28 mouse cellular contexts compared by ENCODE assay signal in the genomic region with DNA sequence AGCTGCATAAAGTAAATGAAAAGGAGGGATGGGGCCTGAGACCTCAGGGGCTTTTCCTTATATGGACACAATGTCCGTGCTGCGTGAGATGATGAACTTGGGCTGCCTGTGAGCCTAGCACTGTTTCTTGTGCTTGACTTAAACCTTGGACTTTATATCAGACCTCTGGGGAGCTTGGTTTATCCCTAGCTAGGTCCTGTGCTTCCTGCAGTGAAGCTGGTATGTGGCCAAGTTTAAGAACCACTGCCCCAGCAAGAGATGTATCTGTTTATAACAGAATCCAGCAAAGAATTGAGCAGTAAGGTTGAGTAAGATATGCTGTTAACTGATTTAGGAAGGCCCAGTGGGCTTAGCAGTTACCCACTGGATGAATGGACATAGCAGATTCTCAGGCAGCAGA. TPM values are rescaled to one million over a fixed set of nuclear protein-coding genes. Genes with fewer than 3 reads are reported as not detected.
A peak's percentile ranks its signal among the peaks of the same experiment; 100 is the strongest.
DNase-seq lines count a peak whose midpoint lies in the region; ATAC-seq and TF ChIP-seq lines count a peak whose summit lies in the region.
"Had no signal": no experiment of that assay in that cellular context is flagged by ENCODE, and none has a peak within 500 bp of the region (broad histone marks: within the 10 kb centered on the region; RNA-seq: fewer than 3 reads in every experiment).

No protein-coding gene starts in this region.

- no peak overlapping the region for H3K4me2 ChIP-seq in intestine, embryonic 14.5 days (ENCODE audit: low read length)
- no peak overlapping the region for H3K4me2 ChIP-seq in intestine, postnatal 0 days (replicated peaks; ENCODE audit: low read depth)
- H3K4me2 ChIP-seq in intestine, embryonic 16.5 days (ENCODE audit: low read depth, low read length) = no peak overlapping the region
- H3K4me2 ChIP-seq: embryonic facial prominence, embryonic 13.5 days; forebrain, embryonic 15.5 days; heart, embryonic 13.5 days; limb, embryonic 13.5 days; liver, embryonic 11.5 days; lung, embryonic 15.5 days; midbrain, embryonic 11.5 days had no signal

- H3K4me1 ChIP-seq in intestine, embryonic 14.5 days (replicated peaks; ENCODE audit: control insufficient read depth, insufficient read depth, low read length) = peaks cover 49% of the 10 kb centered on the region
- peaks cover 34% of the 10 kb centered on the region for H3K4me1 ChIP-seq in intestine, postnatal 0 days (replicated peaks; ENCODE audit: control insufficient read depth, insufficient read depth, low read length)
- H3K4me1 ChIP-seq in intestine, embryonic 16.5 days (ENCODE audit: control insufficient read depth, insufficient read depth, low read length) = peaks cover 55% of the 10 kb centered on the region

- ATAC-seq in intestine, embryonic 14.5 days (replicated peaks; ENCODE audit: low FRiP score, low TSS enrichment, low read depth) = no peak
- ATAC-seq in intestine, postnatal 0 days = no peak
- ATAC-seq in intestine, embryonic 16.5 days = no peak
- ATAC-seq: forebrain, embryonic 15.5 days; hindbrain, embryonic 16.5 days; midbrain, embryonic 16.5 days had no signal

- no peaks in the 10 kb centered on the region for H3K9me3 ChIP-seq in intestine, embryonic 14.5 days (ENCODE audit: control insufficient read depth, low read length)
- H3K9me3 ChIP-seq in intestine, postnatal 0 days (ENCODE audit: control insufficient read depth) = no peaks in the 10 kb centered on the region
- no peaks in the 10 kb centered on the region for H3K9me3 ChIP-seq in intestine, embryonic 16.5 days (ENCODE audit: control insufficient read depth, low read length)
- H3K9me3 ChIP-seq: embryonic facial prominence, embryonic 13.5 days; forebrain, embryonic 10.5 days; forebrain, embryonic 15.5 days; heart, embryonic 13.5 days; hindbrain, embryonic 10.5 days; limb, embryonic 13.5 days; lung, embryonic 15.5 days had no signal

- H3K36me3 ChIP-seq in intestine, embryonic 14.5 days (ENCODE audit: control insufficient read depth, insufficient read depth, low read length) = no peaks in the 10 kb centered on the region
- no peaks in the 10 kb centered on the region for H3K36me3 ChIP-seq in intestine, postnatal 0 days (ENCODE audit: control insufficient read depth, insufficient read depth)
- H3K36me3 ChIP-seq in intestine, embryonic 16.5 days (ENCODE audit: control insufficient read depth, insufficient read depth, low read length) = no peaks in the 10 kb centered on the region
- H3K36me3 ChIP-seq: embryonic facial prominence, embryonic 13.5 days; forebrain, embryonic 15.5 days; heart, embryonic 13.5 days; limb, embryonic 13.5 days; lung, embryonic 15.5 days had no signal

- H3K9ac ChIP-seq in intestine, embryonic 14.5 days (ENCODE audit: low read length) = no peak overlapping the region
- H3K9ac ChIP-seq in intestine, postnatal 0 days (ENCODE audit: low read depth, low read length) = no peak overlapping the region
- no peak overlapping the region for H3K9ac ChIP-seq in intestine, embryonic 16.5 days (ENCODE audit: low read depth, low read length)
- H3K9ac ChIP-seq: embryonic facial prominence, embryonic 13.5 days; forebrain, embryonic 15.5 days; heart, embryonic 13.5 days; limb, embryonic 13.5 days; lung, embryonic 15.5 days had no signal

- TF ChIP-seq CTCF in intestine, postnatal 0 days (IDR thresholded peaks at IDR 0.05; ENCODE audit: low read depth) = no peak

- WGBS in intestine, embryonic 14.5 days = 51% methylated on average over 2 of the region's 2 CpGs
- 33% methylated on average over 2 of the region's 2 CpGs for WGBS in intestine, postnatal 0 days
- WGBS in intestine, embryonic 16.5 days = 47% methylated on average over 2 of the region's 2 CpGs

- H3K27ac ChIP-seq in intestine, embryonic 14.5 days (ENCODE audit: low read depth) = 0 out of 2 replicates have a peak overlapping the region, but pooled peaks have one; percentile 22
- H3K27ac ChIP-seq in intestine, postnatal 0 days (ENCODE audit: low read depth, low read length) = no peak overlapping the region
- peak overlapping the region; percentile 24; the same call in 1 of the 2 replicates for H3K27ac ChIP-seq in intestine, embryonic 16.5 days (ENCODE audit: low read length)
- H3K27ac ChIP-seq: embryonic facial prominence, embryonic 13.5 days; forebrain, embryonic 10.5 days; forebrain, embryonic 15.5 days; heart, embryonic 13.5 days; hindbrain, embryonic 10.5 days; kidney, postnatal 0 days; limb, embryonic 13.5 days; lung, embryonic 15.5 days had no signal

- no peaks in the 10 kb centered on the region for H3K27me3 ChIP-seq in intestine, embryonic 14.5 days (replicated peaks; ENCODE audit: control insufficient read depth, insufficient read depth, low read length)
- H3K27me3 ChIP-seq in intestine, postnatal 0 days (replicated peaks; ENCODE audit: control insufficient read depth, insufficient read depth, low read length) = no peaks in the 10 kb centered on the region
- no peaks in the 10 kb centered on the region for H3K27me3 ChIP-seq in intestine, embryonic 16.5 days (replicated peaks; ENCODE audit: control insufficient read depth, insufficient read depth, low read length)
- H3K27me3 ChIP-seq: embryonic facial prominence, embryonic 13.5 days; forebrain, embryonic 15.5 days; heart, embryonic 13.5 days; limb, embryonic 13.5 days; lung, embryonic 15.5 days had no signal

- no peak overlapping the region for H3K4me3 ChIP-seq in intestine, embryonic 14.5 days (ENCODE audit: low read depth, low read length)
- H3K4me3 ChIP-seq in intestine, postnatal 0 days (ENCODE audit: low read depth, low read length) = no peak overlapping the region
- no peak overlapping the region for H3K4me3 ChIP-seq in intestine, embryonic 16.5 days (ENCODE audit: low read length)
- H3K4me3 ChIP-seq: embryonic facial prominence, embryonic 13.5 days; forebrain, embryonic 10.5 days; forebrain, embryonic 15.5 days; heart, embryonic 13.5 days; hindbrain, embryonic 10.5 days; limb, embryonic 13.5 days; lung, embryonic 15.5 days had no signal

- DNase-seq in intestine, embryonic 14.5 days (ENCODE audit: low spot score) = no peak
- peak; percentile 51 for DNase-seq in kidney, postnatal 14 days
- DNase-seq in kidney, postnatal 10 days = no peak
- DNase-seq in right cerebral cortex, adult 18-20 months = no peak
- DNase-seq in MN1 (ENCODE audit: low spot score) = no peak
- DNase-seq: adrenal gland, postnatal 25 days; cerebellum, adult 11-12 months; cerebellum, adult 9-11 months; gastrocnemius, postnatal 25 days; heart, adult 11 months; heart, postnatal 14 days; right cerebral cortex, postnatal 4 days; thymus, adult 18-20 months; thymus, postnatal 25 days had no signal

RNA-seq across cellular contexts. Expression of gene Hic2, which starts 6.0 kb away (rescaled TPM):
- polyA plus RNA-seq in intestine, embryonic 14.5 days (2014; fragmentation: Nextera tagmentation; extraction: Ambion mirVana) = 5.0 and 5.3 TPM in 2 replicates
- 1.4 and 1.9 TPM in 2 replicates for polyA plus RNA-seq in intestine, postnatal 0 days (2015; fragmentation: Nextera tagmentation; extraction: Ambion mirVana)
- polyA plus RNA-seq in intestine, embryonic 16.5 days (2015; fragmentation: Nextera tagmentation; extraction: Ambion mirVana) = 5.3 and 5.5 TPM in 2 replicates

RNA-seq across cellular contexts. Expression of gene Rimbp3, which starts 31.0 kb away (rescaled TPM):
- 0.50 and 0.60 TPM in 2 replicates for polyA plus RNA-seq in intestine, embryonic 14.5 days (2014; fragmentation: Nextera tagmentation; extraction: Ambion mirVana)
- 0.14 and 0.21 TPM in 2 replicates for polyA plus RNA-seq in intestine, postnatal 0 days (2015; fragmentation: Nextera tagmentation; extraction: Ambion mirVana)
- polyA plus RNA-seq in intestine, embryonic 16.5 days (2015; fragmentation: Nextera tagmentation; extraction: Ambion mirVana) = 0.48 and 0.49 TPM in 2 replicates

RNA-seq across cellular contexts. Expression of gene Tmem191c, which starts 36.5 kb away (rescaled TPM):
- polyA plus RNA-seq in intestine, embryonic 14.5 days (2014; fragmentation: Nextera tagmentation; extraction: Ambion mirVana) = 9.0 and 10.8 TPM in 2 replicates
- polyA plus RNA-seq in intestine, postnatal 0 days (2015; fragmentation: Nextera tagmentation; extraction: Ambion mirVana) = 4.8 and 7.2 TPM in 2 replicates
- 14.5 and 15.2 TPM in 2 replicates for polyA plus RNA-seq in intestine, embryonic 16.5 days (2015; fragmentation: Nextera tagmentation; extraction: Ambion mirVana)

RNA-seq across cellular contexts. Expression of gene Ube2l3, which starts 37.0 kb away (rescaled TPM):
- 341 and 345 TPM in 2 replicates for polyA plus RNA-seq in intestine, embryonic 14.5 days (2014; fragmentation: Nextera tagmentation; extraction: Ambion mirVana)
- polyA plus RNA-seq in intestine, postnatal 0 days (2015; fragmentation: Nextera tagmentation; extraction: Ambion mirVana) = 294 and 319 TPM in 2 replicates
- polyA plus RNA-seq in intestine, embryonic 16.5 days (2015; fragmentation: Nextera tagmentation; extraction: Ambion mirVana) = 358 and 374 TPM in 2 replicates
